Mouse (Mus musculus) limb, embryonic 14.5 days (tissue): ENCODE results near the gene Crtc1. TPM values are rescaled to one million over a fixed set of nuclear protein-coding genes. Genes with fewer than 3 reads are reported as not detected.

Source experiments
- ATAC-seq: fragments of 200-750 bp; cut with Nextera tagmentation; 2 replicates; pipeline ENCODE4 v1.8.0; 2017; ENCODE audit warnings: low read depth, moderate number of reproducible peaks, moderate TSS enrichment; ENCODE audit not compliant: low FRiP score
- DNase-seq: peaks from one replicate; pipeline ENCODE4 v3.0.0-alpha.2; 2015; ENCODE audit warnings: low spot score
- H3K27ac ChIP-seq: fragments of 300-500 bp; sonication (generic); replicated peaks from 2 replicates; pipeline ENCODE4 v1.5.1; 2014; ENCODE audit warnings: low read depth, mild to moderate bottlenecking, low read length, moderate library complexity, mixed read lengths
- H3K27me3 ChIP-seq: fragments of 300-500 bp; sonication (generic); 2 replicates; pipeline ENCODE4 v1.6.1; 2014; ENCODE audit warnings: low read length, mixed read lengths; ENCODE audit not compliant: control insufficient read depth, insufficient read depth
- H3K36me3 ChIP-seq: fragments of 300-500 bp; sonication (generic); 2 replicates; pipeline ENCODE4 v1.6.1; 2014; ENCODE audit warnings: mild to moderate bottlenecking, low read length, moderate library complexity, mixed read lengths; ENCODE audit not compliant: control insufficient read depth, insufficient read depth
- H3K4me1 ChIP-seq: fragments of 300-500 bp; sonication (generic); 2 replicates; pipeline ENCODE4 v1.6.1; 2014; ENCODE audit warnings: antibody characterized with exemption, low read length, mixed read lengths; ENCODE audit not compliant: control insufficient read depth, insufficient read depth
- H3K4me2 ChIP-seq: fragments of 300-500 bp; sonication (generic); replicated peaks from 2 replicates; pipeline ENCODE4 v1.6.1; 2014; ENCODE audit warnings: low read depth, mild to moderate bottlenecking, low read length, moderate library complexity; ENCODE audit not compliant: severe bottlenecking
- H3K4me3 ChIP-seq: fragments of 300-500 bp; sonication (generic); replicated peaks from 2 replicates; pipeline ENCODE4 v1.5.1; 2014; ENCODE audit warnings: low read length
- H3K9ac ChIP-seq: fragments of 300-500 bp; sonication (generic); 2 replicates; pipeline ENCODE4 v1.6.1; 2014; ENCODE audit warnings: mild to moderate bottlenecking, low read depth, low read length, moderate library complexity; ENCODE audit not compliant: severe bottlenecking
- H3K9me3 ChIP-seq: fragments of 300-500 bp; sonication (generic); 2 replicates; pipeline ENCODE4 v1.6.1; 2016; ENCODE audit warnings: low read length; ENCODE audit not compliant: control insufficient read depth
- POLR2A ChIP-seq: fragments of 200-500 bp; IDR thresholded peaks from 2 replicates; pipeline ENCODE4 v1.8.0; 2012; ENCODE audit warnings: inconsistent platforms, mild to moderate bottlenecking, moderate library complexity, borderline replicate concordance; ENCODE audit not compliant: insufficient read depth, insufficient read length; ENCODE audit errors: extremely low read depth
- WGBS: fragments of 180-500 bp; shearing (Covaris S2); extraction: QIAGEN DNeasy Blood & Tissue Kit; methylation state at CpG from one replicate; pipeline ENCODE4 v1.1.7; 2014; 5-methylcytosine and 5-hydroxymethylcytosine counted together
- polyA plus RNA-seq, 2 experiments: library from polyadenylated mRNA; depleted of rRNA in 1 of 2; stranded (reverse) in 1 of 2; unstranded in 1 of 2; fragments of >200 nt; fragmentation: Nextera tagmentation in 1 of 2; extraction: Ambion mirVana in 1 of 2; gene quantifications; 2 replicates each; pipeline versions ENCODE4 v1.2.1 to v1.2.3; 2012 to 2014

Gene Crtc1
- polyA plus RNA-seq, 2 experiments, result 26.3 to 37.8 TPM

GRCm38 (mm10) chr8:70459636-70460035, 20.3 kb upstream of the Crtc1 start:
- ATAC-seq, result no peak
- peaks cover 19% of the 10 kb centered on the region for H3K4me1 ChIP-seq
- no peaks in the 10 kb centered on the region for H3K9me3 ChIP-seq

GRCm38 (mm10) chr8:70458462-70458861, 19.1 kb upstream of the Crtc1 start:
- TF ChIP-seq POLR2A, result no peak
- no peak overlapping the region for H3K27ac ChIP-seq
- H3K36me3 ChIP-seq, result no peaks in the 10 kb centered on the region
- H3K9me3 ChIP-seq, result no peaks in the 10 kb centered on the region
- WGBS, result 93% methylated on average over 3 of the region's 3 CpGs
- DNase-seq, result no peak
- H3K4me2 ChIP-seq, result no peak overlapping the region
- no peak overlapping the region for H3K9ac ChIP-seq
- ATAC-seq, result no peak
- peaks cover 18% of the 10 kb centered on the region for H3K4me1 ChIP-seq
- H3K27me3 ChIP-seq, result no peaks in the 10 kb centered on the region
- H3K4me3 ChIP-seq, result no peak overlapping the region

More at GRCm38 (mm10) chr8:70459636-70460035, 20.3 kb upstream of the Crtc1 start:
- Histone ChIP-seq H3K36me3 (peaks cover 2% of the 10 kb centered on the region; the same call in 1 of the 2 replicates), H3K9ac (no peak overlapping the region), H3K4me3 (no peak overlapping the region), H3K27ac (no peak overlapping the region), H3K4me2 (no peak overlapping the region), H3K27me3 (no peaks in the 10 kb centered on the region)
- no peak for DNase-seq
- 98% methylated on average over 2 of the region's 2 CpGs for WGBS
- no peak for TF ChIP-seq POLR2A

DNA sequence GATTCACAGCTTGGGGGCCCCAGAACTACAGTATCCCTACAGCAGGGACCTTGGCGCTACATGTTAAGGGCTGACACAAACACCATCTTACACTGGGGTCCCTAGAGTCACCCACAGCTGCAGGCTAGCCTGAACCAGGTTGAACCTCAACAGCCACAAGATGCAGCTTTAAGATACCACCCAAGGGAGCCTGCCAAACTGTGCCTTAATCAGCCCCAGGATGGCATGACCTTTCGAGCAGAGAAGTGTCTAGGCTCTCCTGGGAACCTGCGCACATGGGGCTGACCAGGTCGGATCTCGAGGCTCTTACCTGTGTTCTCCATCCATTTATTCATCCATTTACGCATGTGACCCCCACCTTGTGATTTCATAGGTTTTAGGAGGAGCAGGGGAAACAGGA, 18.5 kb upstream of the Crtc1 start:
- H3K27me3 ChIP-seq, result no peaks in the 10 kb centered on the region
- 0 out of 2 replicates have a peak, but pooled peaks cover under 1% of the 10 kb centered on the region for H3K36me3 ChIP-seq
- WGBS, result 89% methylated on average over 6 of the region's 6 CpGs
- H3K27ac ChIP-seq, result no peak overlapping the region
- no peak overlapping the region for H3K4me2 ChIP-seq
- H3K4me3 ChIP-seq, result no peak overlapping the region
- H3K9me3 ChIP-seq, result no peaks in the 10 kb centered on the region
- H3K9ac ChIP-seq, result no peak overlapping the region
- no peak for DNase-seq
- TF ChIP-seq POLR2A, result no peak
- ATAC-seq, result no peak
- peaks cover 14% of the 10 kb centered on the region for H3K4me1 ChIP-seq

- Histone ChIP-seq H3K4me3 (no peak overlapping the region), H3K36me3 (peaks cover 10% of the 10 kb centered on the region), H3K27ac (no peak overlapping the region), H3K27me3 (no peaks in the 10 kb centered on the region), H3K9me3 (no peaks in the 10 kb centered on the region), H3K4me2 (no peak overlapping the region), H3K9ac (no peak overlapping the region), H3K4me1 (peaks cover 5% of the 10 kb centered on the region)
- ATAC-seq, result no peak
- TF ChIP-seq POLR2A, result no peak
- 100% methylated on average over 1 of the region's 1 CpGs for WGBS
- no peak for DNase-seq
Observed at GRCm38 (mm10) chr8:70456996-70457395, 17.6 kb upstream of the Crtc1 start.

DNA sequence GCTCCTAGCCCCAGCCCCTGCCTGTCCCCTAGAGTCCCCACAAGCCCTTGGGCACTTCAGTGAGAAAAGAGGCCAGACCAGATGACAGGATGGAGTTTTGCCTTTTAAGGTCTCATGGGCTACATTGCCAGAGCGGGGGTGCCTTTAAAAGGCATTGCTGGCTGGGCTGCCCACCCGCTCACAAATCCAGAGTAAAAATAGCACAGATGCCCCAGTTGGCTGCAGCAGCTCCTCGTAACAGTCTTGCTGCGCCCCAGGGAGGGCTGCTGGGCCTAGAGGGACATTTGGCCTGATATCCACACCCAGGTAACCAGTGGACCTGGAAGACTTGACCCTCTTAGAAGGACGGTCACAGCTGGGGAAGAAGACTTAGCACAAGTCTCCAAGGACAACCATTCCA, 14.5 kb upstream of the Crtc1 start:
- H3K36me3 ChIP-seq, result peaks cover 37% of the 10 kb centered on the region
- H3K27ac ChIP-seq, result no peak overlapping the region
- ATAC-seq, result no peak
- no peak overlapping the region for H3K4me3 ChIP-seq
- peaks cover 11% of the 10 kb centered on the region for H3K4me1 ChIP-seq
- no peak for DNase-seq
- H3K9me3 ChIP-seq, result no peaks in the 10 kb centered on the region
- whole genome bisulfite sequencing, result 69% methylated on average over 5 of the region's 5 CpGs
- H3K9ac ChIP-seq, result no peak overlapping the region
- no peak overlapping the region for H3K4me2 ChIP-seq
- no peak for TF ChIP-seq POLR2A
- no peaks in the 10 kb centered on the region for H3K27me3 ChIP-seq
